Mouse (Mus musculus) bone marrow, adult 2 months (tissue): ENCODE results near the gene Odf3.
A peak's percentile ranks its signal among the peaks of the same experiment; 100 is the strongest.

Experiments
- CTCF ChIP-seq: fragments of 200-500 bp; IDR thresholded peaks from 2 replicates; pipeline ENCODE4 v1.5.1; 2011; ENCODE audit warnings: low read length, control low read depth; ENCODE audit not compliant: control insufficient read depth, insufficient read depth
- POLR2A ChIP-seq: fragments of 200-500 bp; IDR thresholded peaks from 2 replicates; pipeline ENCODE4 v1.6.1; 2011; ENCODE audit warnings: low read depth, mild to moderate bottlenecking, control low read depth, low read length, borderline replicate concordance; ENCODE audit not compliant: control insufficient read depth

GRCm38 (mm10) chr7:140856785-140857549 lies 9.4 kb downstream of the Odf3 start, which contains the start of gene Ric8a:
- peak; percentile 72; the same call in 1 of the 2 replicates for TF ChIP-seq POLR2A
- no peak for TF ChIP-seq CTCF
